Mouse (Mus musculus) MEL (cell line): ENCODE data around the gene Stk38l. TPM values are rescaled to one million over a fixed set of nuclear protein-coding genes. Genes with fewer than 3 reads are reported as not detected.

ENCODE experiments used
- DNase-seq: peaks from one replicate; pipeline ENCODE4 v3.0.0; 2011; ENCODE audit warnings: low read depth, low spot score
- H3K27ac ChIP-seq: 2 replicates; pipeline ENCODE4 v1.5.1; 2012; ENCODE audit warnings: low read depth, mild to moderate bottlenecking, control low read depth, low read length, moderate library complexity; ENCODE audit not compliant: control insufficient read depth
- H3K27me3 ChIP-seq, 2 experiments: fragments of 150-350 bp in 1 of 2; sonication (generic) in 1 of 2; 2 replicates each; pipeline ENCODE4 v1.6.1; 2012; ENCODE audit warnings: low read length in 2 of 2, mild to moderate bottlenecking in 2 of 2, improper control_type of control experiment in 1 of 2, moderate library complexity in 1 of 2; ENCODE audit not compliant: insufficient read depth in 2 of 2, control insufficient read depth in 1 of 2
- H3K36me3 ChIP-seq, 2 experiments: 2 replicates each; pipeline ENCODE4 v1.6.1; 2012 to 2014; ENCODE audit warnings: low read length in 2 of 2, improper control_type of control experiment in 1 of 2, inconsistent platforms in 1 of 2, mild to moderate bottlenecking in 1 of 2; ENCODE audit not compliant: insufficient read depth in 2 of 2, control insufficient read depth in 1 of 2
- H3K4me1 ChIP-seq, 2 experiments: fragments of 150-350 bp in 1 of 2; sonication (generic) in 1 of 2; 2 replicates each; pipeline ENCODE4 v1.6.1; 2012; ENCODE audit warnings: low read length in 2 of 2, improper control_type of control experiment in 1 of 2, mild to moderate bottlenecking in 1 of 2; ENCODE audit not compliant: insufficient read depth in 2 of 2, control insufficient read depth in 1 of 2
- H3K4me3 ChIP-seq, 2 experiments: fragments of 150-350 bp in 1 of 2; sonication (generic) in 1 of 2; 2 replicates each; pipeline ENCODE4 v1.5.1; 2012; ENCODE audit warnings: low read depth in 2 of 2, low read length in 2 of 2, mild to moderate bottlenecking in 2 of 2, moderate library complexity in 2 of 2, control low read depth in 1 of 2, improper control_type of control experiment in 1 of 2; ENCODE audit not compliant: control insufficient read depth in 1 of 2, insufficient read depth in 1 of 2
- H3K79me2 ChIP-seq: 2 replicates; pipeline ENCODE4 v1.6.1; 2012; ENCODE audit warnings: mild to moderate bottlenecking, low read length, moderate library complexity; ENCODE audit not compliant: control insufficient read depth, poor library complexity, insufficient read depth
- H3K9ac ChIP-seq: 2 replicates; pipeline ENCODE4 v1.6.1; 2012; ENCODE audit warnings: low read depth, mild to moderate bottlenecking, control low read depth, low read length, moderate library complexity; ENCODE audit not compliant: control insufficient read depth, poor library complexity, severe bottlenecking
- H3K9me3 ChIP-seq: fragments of 150-350 bp; sonication (generic); replicated peaks from 2 replicates; pipeline ENCODE4 v1.6.1; 2012; ENCODE audit warnings: mild to moderate bottlenecking, low read length, improper control_type of control experiment, moderate library complexity; ENCODE audit not compliant: insufficient read depth
- BHLHE40 ChIP-seq: IDR thresholded peaks from 2 replicates; pipeline ENCODE4 v1.6.1; 2012; ENCODE audit warnings: low read depth, mild to moderate bottlenecking, inconsistent platforms, low read length, improper control_type of control experiment, borderline replicate concordance
- E2F4 ChIP-seq: IDR thresholded peaks from 2 replicates; pipeline ENCODE4 v1.6.1; 2011; ENCODE audit warnings: low read depth, low read length, improper control_type of control experiment, borderline replicate concordance
- EP300 ChIP-seq, 2 experiments: IDR thresholded peaks; 2 replicates each; pipeline ENCODE4 v1.6.1; 2011; ENCODE audit warnings: improper control_type of control experiment in 2 of 2, low read length in 2 of 2, low read depth in 1 of 2, mild to moderate bottlenecking in 1 of 2
- ETS1 ChIP-seq: IDR thresholded peaks from 2 replicates; pipeline ENCODE4 v1.6.1; 2012; ENCODE audit warnings: low read depth, mild to moderate bottlenecking, inconsistent platforms, low read length, improper control_type of control experiment, moderate library complexity
- GABPA ChIP-seq: IDR thresholded peaks from 2 replicates; pipeline ENCODE4 v1.6.1; 2012; ENCODE audit warnings: low read depth, mild to moderate bottlenecking, inconsistent platforms, low read length, improper control_type of control experiment, moderate library complexity
- GATA1 ChIP-seq: IDR thresholded peaks from 2 replicates; pipeline ENCODE4 v1.6.1; 2011; ENCODE audit warnings: low read depth, low read length, improper control_type of control experiment
- HCFC1 ChIP-seq: IDR thresholded peaks from 2 replicates; pipeline ENCODE4 v1.6.1; 2012; ENCODE audit warnings: low read depth, mild to moderate bottlenecking, inconsistent platforms, low read length, improper control_type of control experiment, moderate library complexity
- JUND ChIP-seq: IDR thresholded peaks from 2 replicates; pipeline ENCODE4 v1.6.1; 2011; ENCODE audit warnings: low read depth, mild to moderate bottlenecking, improper control_type of control experiment, low read length
- KAT2A ChIP-seq: conservative IDR thresholded peaks from 2 replicates; pipeline ENCODE4 v1.6.1; 2012; ENCODE audit warnings: low read depth, low read length, improper control_type of control experiment, inconsistent platforms
- MAFK ChIP-seq: IDR thresholded peaks from 2 replicates; pipeline ENCODE4 v1.6.1; 2011; ENCODE audit warnings: low read depth, mild to moderate bottlenecking, low read length, improper control_type of control experiment, borderline replicate concordance
- MAX ChIP-seq: IDR thresholded peaks from 2 replicates; pipeline ENCODE4 v1.6.1; 2011; ENCODE audit warnings: low read length, improper control_type of control experiment
- MAZ ChIP-seq: IDR thresholded peaks from 2 replicates; pipeline ENCODE4 v1.6.1; 2012; ENCODE audit warnings: low read depth, mild to moderate bottlenecking, inconsistent platforms, low read length, improper control_type of control experiment
- MEF2A ChIP-seq: IDR thresholded peaks from 2 replicates; pipeline ENCODE4 v1.6.1; 2014; ENCODE audit warnings: low read depth, mild to moderate bottlenecking, inconsistent platforms, low read length, improper control_type of control experiment; ENCODE audit not compliant: poor library complexity, insufficient replicate concordance, severe bottlenecking; ENCODE audit errors: extremely low read depth
- MXI1 ChIP-seq: IDR thresholded peaks from 2 replicates; pipeline ENCODE4 v1.6.1; 2011; ENCODE audit warnings: mild to moderate bottlenecking, low read depth, low read length, improper control_type of control experiment
- MYC ChIP-seq: IDR thresholded peaks from 2 replicates; pipeline ENCODE4 v1.6.1; 2011; ENCODE audit warnings: low read depth, mild to moderate bottlenecking, low read length, improper control_type of control experiment, moderate library complexity
- NELFE ChIP-seq: IDR thresholded peaks from 2 replicates; pipeline ENCODE4 v1.6.1; 2011; ENCODE audit warnings: low read depth, low read length, improper control_type of control experiment
- NRF1 ChIP-seq: IDR thresholded peaks from 2 replicates; pipeline ENCODE4 v1.6.1; 2014; ENCODE audit warnings: low read depth, mild to moderate bottlenecking, inconsistent platforms, low read length, improper control_type of control experiment, moderate library complexity; ENCODE audit not compliant: poor library complexity, insufficient read depth, severe bottlenecking
- POLR2A ChIP-seq, 2 experiments: IDR thresholded peaks; 2 replicates each; pipeline ENCODE4 v1.6.1; 2011 to 2012; ENCODE audit warnings: low read length in 2 of 2, mild to moderate bottlenecking in 2 of 2, control low read depth in 1 of 2, improper control_type of control experiment in 1 of 2, low read depth in 1 of 2, moderate library complexity in 1 of 2; ENCODE audit not compliant: control insufficient read depth in 1 of 2, insufficient read depth in 1 of 2, poor library complexity in 1 of 2
- POLR2AphosphoS2 ChIP-seq: IDR thresholded peaks from 2 replicates; pipeline ENCODE4 v1.6.1; 2011; ENCODE audit warnings: low read length, improper control_type of control experiment
- SMC3 ChIP-seq: IDR thresholded peaks from 2 replicates; pipeline ENCODE4 v1.6.1; 2011; ENCODE audit warnings: low read depth, low read length, improper control_type of control experiment
- TAL1 ChIP-seq: IDR thresholded peaks from 2 replicates; pipeline ENCODE4 v1.6.1; 2012; ENCODE audit warnings: mild to moderate bottlenecking, inconsistent platforms, low read length, moderate library complexity, mixed read lengths
- TCF12 ChIP-seq: IDR thresholded peaks from 2 replicates; pipeline ENCODE4 v1.6.1; 2014; ENCODE audit warnings: low read depth, mild to moderate bottlenecking, inconsistent platforms, low read length, improper control_type of control experiment, moderate library complexity
- USF2 ChIP-seq, 2 experiments: IDR thresholded peaks; 2 replicates each; pipeline ENCODE4 v1.6.1; 2011 to 2012; ENCODE audit warnings: improper control_type of control experiment in 2 of 2, low read length in 2 of 2, borderline replicate concordance in 1 of 2, inconsistent platforms in 1 of 2, low read depth in 1 of 2, mild to moderate bottlenecking in 1 of 2; ENCODE audit not compliant: insufficient read depth in 1 of 2
- ZC3H11A ChIP-seq: IDR thresholded peaks from 2 replicates; pipeline ENCODE4 v1.6.1; 2012; ENCODE audit warnings: low read depth, mild to moderate bottlenecking, inconsistent platforms, low read length, improper control_type of control experiment
- ZKSCAN1 ChIP-seq: IDR thresholded peaks from 2 replicates; pipeline ENCODE4 v1.6.1; 2012; ENCODE audit warnings: low read depth, mild to moderate bottlenecking, inconsistent platforms, low read length, improper control_type of control experiment, moderate library complexity
- ZNF384 ChIP-seq: IDR thresholded peaks from 2 replicates; pipeline ENCODE4 v1.6.1; 2012; ENCODE audit warnings: low read depth, mild to moderate bottlenecking, inconsistent platforms, low read length, improper control_type of control experiment
- polyA plus RNA-seq, 2 experiments: library from polyadenylated mRNA; stranded (reverse) in 1 of 2; unstranded in 1 of 2; fragments of >175 nt in 1 of 2; fragments of >200 nt in 1 of 2; gene quantifications; 2 replicates each; pipeline versions ENCODE4 v1.2.1 to v1.2.4; 2012; ENCODE audit warnings: low replicate concordance in 2 of 2, low read depth in 1 of 2; ENCODE audit not compliant: insufficient read length in 2 of 2, insufficient read depth in 1 of 2, missing spikeins in 1 of 2
- total RNA-seq: library from RNA; depleted of rRNA; stranded (reverse); fragments of 300-350 nt; gene quantifications from 2 replicates; pipeline ENCODE4 v1.2.3, GENCODE M21; 2012

Stk38l gene
- total and polyA plus RNA-seq, 3 experiments = 5.1 to 9.2 TPM; not detected in 1

- no peak for TF ChIP-seq HCFC1
Measured at GRCm38 (mm10) chr6:146745180-146745579, 20.4 kb downstream of the Stk38l start (continued).

GRCm38 (mm10) chr6:146746577-146746976, 21.8 kb downstream of the Stk38l start:
- no peaks in the 10 kb centered on the region for H3K27me3 ChIP-seq
- H3K4me1 ChIP-seq = peaks cover 25 to 30% of the 10 kb centered on the region in 2 experiments
- peaks cover 0 to 47% of the 10 kb centered on the region in 2 experiments; a peak in 2 of 4 replicates for H3K36me3 ChIP-seq
- TF ChIP-seq TCF12 = no peak
- no peak for TF ChIP-seq GATA1
- TF ChIP-seq EP300 (IDR thresholded peaks at IDR 0.05; ENCODE audit: low read depth in 1 of 2, low read length in 2 of 2) = no peak
- TF ChIP-seq MEF2A = no peak
- TF ChIP-seq HCFC1 = no peak
- no peak for TF ChIP-seq POLR2AphosphoS2
- no peak for TF ChIP-seq NELFE
- TF ChIP-seq MYC = no peak
- TF ChIP-seq TAL1 = no peak
- TF ChIP-seq ZKSCAN1 = no peak
- no peak for TF ChIP-seq USF2 (IDR thresholded peaks at IDR 0.05; ENCODE audit: borderline replicate concordance in 1 of 2, insufficient read depth in 1 of 2, low read depth in 1 of 2, low read length in 2 of 2)
- no peak for TF ChIP-seq MAFK
- no peak for TF ChIP-seq MXI1
- TF ChIP-seq E2F4 = no peak
- no peak for TF ChIP-seq ETS1
- no peak for TF ChIP-seq MAX
- TF ChIP-seq KAT2A = no peak
- TF ChIP-seq ZNF384 = no peak
- TF ChIP-seq, all 39 proteins: peak for 0
- no peak overlapping the region for H3K27ac ChIP-seq
- H3K4me3 ChIP-seq = no peak overlapping the region
- no peak for DNase-seq
- H3K9ac ChIP-seq = no peak overlapping the region
- no peaks in the 10 kb centered on the region for H3K9me3 ChIP-seq
- peaks cover 7% of the 10 kb centered on the region; the same call in 1 of the 2 replicates for H3K79me2 ChIP-seq

GRCm38 (mm10) chr6:146747057-146747456, 22.3 kb downstream of the Stk38l start:
- Histone ChIP-seq H3K36me3 (peaks cover 0 to 43% of the 10 kb centered on the region in 2 experiments; a peak in 2 of 4 replicates), H3K9me3 (no peaks in the 10 kb centered on the region), H3K4me3 (no peak overlapping the region)
- TF ChIP-seq SMC3 (no peak), ZNF384 (no peak), E2F4 (no peak), MEF2A (no peak), ZC3H11A (no peak), JUND (no peak), NRF1 (no peak), TCF12 (no peak), MAZ (no peak), GABPA (no peak), POLR2A (IDR thresholded peaks at IDR 0.05; ENCODE audit: control insufficient read depth in 1 of 2, insufficient read depth in 1 of 2, low read depth in 1 of 2, low read length in 2 of 2, poor library complexity in 1 of 2) (no peak), BHLHE40 (no peak), MYC (no peak), ZKSCAN1 (no peak), USF2 (IDR thresholded peaks at IDR 0.05; ENCODE audit: borderline replicate concordance in 1 of 2, insufficient read depth in 1 of 2, low read depth in 1 of 2, low read length in 2 of 2) (no peak)
- TF ChIP-seq, all 39 proteins: peak for 0
- peaks cover 4% of the 10 kb centered on the region; the same call in 1 of the 2 replicates for H3K79me2 ChIP-seq
- no peak for DNase-seq
- peaks cover 21 to 28% of the 10 kb centered on the region in 2 experiments for H3K4me1 ChIP-seq
- H3K9ac ChIP-seq = no peak overlapping the region
- no peaks in the 10 kb centered on the region for H3K27me3 ChIP-seq
- no peak overlapping the region for H3K27ac ChIP-seq
